Mouse (Mus musculus) thymus, adult 2 months (tissue): ENCODE measurements around the gene Eif6.

ENCODE experiments used
- CTCF ChIP-seq: fragments of 200-500 bp; IDR thresholded peaks from 2 replicates; pipeline ENCODE4 v1.5.1; 2012; ENCODE audit warnings: mild to moderate bottlenecking, control low read depth, low read length, moderate library complexity, borderline replicate concordance; ENCODE audit not compliant: control insufficient read depth, poor library complexity, insufficient read depth; ENCODE audit errors: extremely low read depth
- POLR2A ChIP-seq: fragments of 200-500 bp; IDR thresholded peaks from 2 replicates; pipeline ENCODE4 v1.6.1; 2012; ENCODE audit warnings: mild to moderate bottlenecking, low read length, control low read depth, moderate library complexity; ENCODE audit not compliant: control insufficient read depth, poor library complexity, insufficient read depth; ENCODE audit errors: extremely low read depth

- no peak for TF ChIP-seq CTCF
- no peak for TF ChIP-seq POLR2A
These were observed 51.6 kb downstream of the Eif6 start, which contains the start of gene Mmp24 for GRCm38 (mm10) chr2:155774927-155775684.
